Mouse (Mus musculus) kidney, adult 2 months (tissue): ENCODE data around the gene Nova2.

Source experiments
- CTCF ChIP-seq: fragments of 200-500 bp; conservative IDR thresholded peaks from 2 replicates; pipeline ENCODE4 v1.5.1; 2011; ENCODE audit warnings: low read depth, mild to moderate bottlenecking, control low read depth, low read length, moderate library complexity, mixed read lengths; ENCODE audit not compliant: insufficient read depth, insufficient read length
- POLR2A ChIP-seq: fragments of 200-500 bp; IDR thresholded peaks from one replicate; pipeline ENCODE4 v1.6.1; 2011; ENCODE audit warnings: low read depth, low read length, control low read depth

- TF ChIP-seq POLR2A (no peak), CTCF (no peak)
Observed at GRCm38 (mm10) chr7:18987100-18987499, 61.4 kb downstream of the Nova2 start, which contains the start of gene Nanos2.
